Comparison of ENCODE assay signal across 17 mouse cellular contexts in the genomic region with DNA sequence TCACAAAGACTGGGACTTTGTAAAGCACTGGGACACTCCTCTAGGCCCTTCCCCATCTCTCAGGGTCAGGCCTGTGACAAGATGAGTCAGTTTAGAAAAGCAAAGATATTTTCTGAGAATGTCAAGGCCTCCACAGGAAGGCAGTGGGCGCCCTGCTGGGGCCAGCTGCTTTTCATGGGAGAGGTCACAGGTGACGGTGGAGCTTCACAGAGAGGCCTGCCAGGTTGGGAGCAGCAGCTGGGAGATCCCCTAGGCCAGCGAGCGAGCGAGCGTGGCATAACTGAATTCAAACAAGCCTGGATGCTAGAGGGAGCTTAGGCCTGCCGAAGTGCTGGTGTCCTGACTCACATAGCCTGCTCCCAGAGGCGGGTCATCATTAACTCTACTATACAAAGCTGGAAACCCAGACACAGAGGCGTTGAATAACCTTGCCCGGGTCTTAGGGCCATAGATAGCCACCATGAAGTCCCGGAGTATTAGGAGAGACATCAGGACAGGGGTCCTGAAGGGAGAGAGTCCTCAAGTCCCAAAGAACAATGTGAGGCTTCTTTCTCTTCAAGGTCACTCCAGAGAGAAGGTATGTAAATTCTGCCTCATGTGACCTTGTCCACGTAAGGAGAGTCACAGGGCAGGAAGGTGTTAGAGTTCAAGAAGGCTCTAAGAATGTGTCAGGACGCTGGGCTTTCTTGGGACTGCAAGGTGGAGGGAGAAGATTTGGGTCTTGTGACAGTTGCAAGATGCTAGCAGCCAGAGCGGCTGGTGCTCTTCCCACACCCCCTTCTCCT.
DNase-seq lines count a peak whose midpoint lies in the region; ATAC-seq lines count a peak whose summit lies in the region.
"Had no signal": no experiment of that assay in that cellular context is flagged by ENCODE, and none has a peak within 500 bp of the region (broad histone marks: within the 10 kb centered on the region; RNA-seq: fewer than 3 reads in every experiment).

No protein-coding gene starts in this region.

- H3K9me3 ChIP-seq in forebrain, embryonic 10.5 days = no peaks in the 10 kb centered on the region
- no peaks in the 10 kb centered on the region for H3K9me3 ChIP-seq in forebrain, embryonic 11.5 days (ENCODE audit: control insufficient read depth, low read length)
- no peaks in the 10 kb centered on the region for H3K9me3 ChIP-seq in midbrain, embryonic 10.5 days (replicated peaks)
- H3K9me3 ChIP-seq in midbrain, embryonic 11.5 days (ENCODE audit: control insufficient read depth, low read length) = no peaks in the 10 kb centered on the region
- no peaks in the 10 kb centered on the region for H3K9me3 ChIP-seq in hindbrain, embryonic 13.5 days
- H3K9me3 ChIP-seq: embryonic facial prominence, embryonic 12.5 days; liver, embryonic 13.5 days had no signal

- intact Hi-C loops in heart, postnatal 25 days (cut with DNase I) = no loop called here

- H3K36me3 ChIP-seq in forebrain, embryonic 10.5 days (replicated peaks) = no peaks in the 10 kb centered on the region
- H3K36me3 ChIP-seq in forebrain, embryonic 11.5 days (ENCODE audit: control insufficient read depth, insufficient read depth, low read length) = no peaks in the 10 kb centered on the region
- H3K36me3 ChIP-seq in midbrain, embryonic 10.5 days = no peaks in the 10 kb centered on the region
- H3K36me3 ChIP-seq in midbrain, embryonic 11.5 days (ENCODE audit: control insufficient read depth, insufficient read depth, low read length) = no peaks in the 10 kb centered on the region
- no peaks in the 10 kb centered on the region for H3K36me3 ChIP-seq in hindbrain, embryonic 13.5 days
- H3K36me3 ChIP-seq: embryonic facial prominence, embryonic 12.5 days; liver, embryonic 13.5 days had no signal

- no peak overlapping the region for H3K4me3 ChIP-seq in forebrain, embryonic 10.5 days
- no peak overlapping the region for H3K4me3 ChIP-seq in forebrain, embryonic 11.5 days (ENCODE audit: low read depth, low read length)
- no peak overlapping the region for H3K4me3 ChIP-seq in midbrain, embryonic 10.5 days
- no peak overlapping the region for H3K4me3 ChIP-seq in midbrain, embryonic 11.5 days (ENCODE audit: low read depth, low read length)
- H3K4me3 ChIP-seq in hindbrain, embryonic 13.5 days = no peak overlapping the region
- H3K4me3 ChIP-seq: embryonic facial prominence, embryonic 12.5 days; liver, embryonic 13.5 days had no signal

- H3K9ac ChIP-seq in forebrain, embryonic 11.5 days (ENCODE audit: low read length) = no peak overlapping the region
- no peak overlapping the region for H3K9ac ChIP-seq in midbrain, embryonic 11.5 days (ENCODE audit: low read length)
- no peak overlapping the region for H3K9ac ChIP-seq in hindbrain, embryonic 13.5 days
- H3K9ac ChIP-seq: embryonic facial prominence, embryonic 12.5 days; liver, embryonic 13.5 days had no signal

- H3K4me2 ChIP-seq in forebrain, embryonic 11.5 days (ENCODE audit: low read depth, low read length, severe bottlenecking) = no peak overlapping the region
- no peak overlapping the region for H3K4me2 ChIP-seq in midbrain, embryonic 11.5 days
- H3K4me2 ChIP-seq in hindbrain, embryonic 13.5 days = no peak overlapping the region
- H3K4me2 ChIP-seq: embryonic facial prominence, embryonic 12.5 days; heart, embryonic 11.5 days; liver, embryonic 13.5 days had no signal

- H3K27me3 ChIP-seq in forebrain, embryonic 10.5 days (ENCODE audit: poor library complexity, severe bottlenecking) = peaks cover 22% of the 10 kb centered on the region; the same call in 1 of the 2 replicates
- H3K27me3 ChIP-seq in forebrain, embryonic 11.5 days (ENCODE audit: control insufficient read depth, insufficient read depth, low read length) = no peaks in the 10 kb centered on the region
- peaks cover 11% of the 10 kb centered on the region for H3K27me3 ChIP-seq in midbrain, embryonic 10.5 days (ENCODE audit: low read depth, poor library complexity, severe bottlenecking)
- H3K27me3 ChIP-seq in midbrain, embryonic 11.5 days (ENCODE audit: control insufficient read depth, insufficient read depth, low read length) = peaks cover 2% of the 10 kb centered on the region; the same call in 1 of the 2 replicates
- peaks cover 41% of the 10 kb centered on the region for H3K27me3 ChIP-seq in hindbrain, embryonic 13.5 days
- H3K27me3 ChIP-seq: embryonic facial prominence, embryonic 12.5 days; liver, embryonic 13.5 days had no signal

- peaks cover 26% of the 10 kb centered on the region for H3K4me1 ChIP-seq in forebrain, embryonic 10.5 days
- no peaks in the 10 kb centered on the region for H3K4me1 ChIP-seq in forebrain, embryonic 11.5 days (replicated peaks; ENCODE audit: control insufficient read depth, insufficient read depth, low read length)
- peaks cover 18% of the 10 kb centered on the region for H3K4me1 ChIP-seq in midbrain, embryonic 10.5 days
- no peaks in the 10 kb centered on the region; the same call in none of the 2 replicates for H3K4me1 ChIP-seq in midbrain, embryonic 11.5 days (ENCODE audit: control insufficient read depth, insufficient read depth, low read length)
- H3K4me1 ChIP-seq in hindbrain, embryonic 13.5 days (replicated peaks) = peaks cover 33% of the 10 kb centered on the region
- H3K4me1 ChIP-seq: liver, embryonic 13.5 days had no signal

- peak overlapping the region; percentile 22 for H3K27ac ChIP-seq in forebrain, embryonic 10.5 days
- no peak overlapping the region for H3K27ac ChIP-seq in forebrain, embryonic 11.5 days (ENCODE audit: low read depth, low read length)
- H3K27ac ChIP-seq in midbrain, embryonic 10.5 days (replicated peaks) = peak overlapping the region; percentile 43
- no peak overlapping the region for H3K27ac ChIP-seq in midbrain, embryonic 11.5 days (ENCODE audit: low read depth, low read length)
- H3K27ac ChIP-seq in hindbrain, embryonic 13.5 days = 0 out of 2 replicates have a peak overlapping the region, but pooled peaks have one; percentile 40
- H3K27ac ChIP-seq: embryonic facial prominence, embryonic 12.5 days; liver, embryonic 13.5 days had no signal

- 80% methylated on average over 14 of the region's 14 CpGs for WGBS in forebrain, embryonic 10.5 days
- WGBS in forebrain, embryonic 11.5 days = 79% methylated on average over 14 of the region's 14 CpGs
- 77% methylated on average over 14 of the region's 14 CpGs for WGBS in midbrain, embryonic 10.5 days
- 77% methylated on average over 14 of the region's 14 CpGs for WGBS in midbrain, embryonic 11.5 days
- 60% methylated on average over 14 of the region's 14 CpGs for WGBS in hindbrain, embryonic 13.5 days

- no peak for DNase-seq in forebrain, embryonic 10.5 days (ENCODE audit: extremely low spot score, low spot score)
- no peak for DNase-seq in forebrain, embryonic 11.5 days (ENCODE audit: low spot score)
- peak; percentile 32 for DNase-seq in midbrain, embryonic 10.5 days (ENCODE audit: low spot score)
- DNase-seq in midbrain, embryonic 11.5 days (ENCODE audit: low spot score, missing footprints) = no peak
- DNase-seq in ZHBTc4 (ENCODE audit: low read depth, low spot score) = peak; percentile 73
- DNase-seq in thymus, adult 18-20 months = no peak
- no peak for DNase-seq in heart, postnatal 25 days (ENCODE audit: low spot score)
- DNase-seq: gastrocnemius, postnatal 25 days; heart, postnatal 4 days; kidney, adult 8-10 months; liver, embryonic 13.5 days; right cerebral cortex, postnatal 4 days; thymus, adult 2 months had no signal

- ATAC-seq in forebrain, embryonic 11.5 days (replicated peaks; ENCODE audit: low FRiP score) = no peak
- no peak for ATAC-seq in midbrain, embryonic 11.5 days (ENCODE audit: low FRiP score)
- no peak for ATAC-seq in hindbrain, embryonic 13.5 days (ENCODE audit: low FRiP score)
- ATAC-seq: lung, postnatal 0 days had no signal

Comparison
In these comparisons a context has a peak if more than half of its experiments do, and no peak if none do; other contexts are left out.
1. DNase-seq: peak in midbrain, embryonic 10.5 days (single experiment) and ZHBTc4 (single experiment); none in forebrain, embryonic 10.5 days (single experiment), forebrain, embryonic 11.5 days (single experiment), midbrain, embryonic 11.5 days (single experiment), thymus, adult 18-20 months (0 of 2) and heart, postnatal 25 days (single experiment).
2. H3K27ac ChIP-seq: peak in forebrain, embryonic 10.5 days (single experiment), midbrain, embryonic 10.5 days (single experiment) and hindbrain, embryonic 13.5 days (single experiment); none in forebrain, embryonic 11.5 days (single experiment) and midbrain, embryonic 11.5 days (single experiment).